Mouse (Mus musculus) midbrain, embryonic 11.5 days (tissue): ENCODE measurements around the gene Zscan20. TPM values are rescaled to one million over a fixed set of nuclear protein-coding genes. Genes with fewer than 3 reads are reported as not detected.
"Not testable (repeated sequence)": the region's sequence is repeated elsewhere in the genome, so short reads cannot be mapped to it uniquely, and the experiment has no call there.

Experiments used
- ATAC-seq: fragments of 200-750 bp; cut with Nextera tagmentation; 2 replicates; pipeline ENCODE4 v1.8.0; 2017; ENCODE audit warnings: moderate TSS enrichment, moderate library complexity; ENCODE audit not compliant: low FRiP score
- DNase-seq: peaks from one replicate; pipeline ENCODE4 v3.0.0; 2015; ENCODE audit warnings: low spot score; ENCODE audit errors: missing footprints
- H3K27ac ChIP-seq: fragments of 300-500 bp; sonication (generic); 2 replicates; pipeline ENCODE4 v1.5.1; 2014; ENCODE audit warnings: low read depth, low read length
- H3K27me3 ChIP-seq: fragments of 300-500 bp; sonication (generic); 2 replicates; pipeline ENCODE4 v1.6.1; 2014; ENCODE audit warnings: mild to moderate bottlenecking, low read length, moderate library complexity, mixed read lengths; ENCODE audit not compliant: control insufficient read depth, insufficient read depth
- H3K36me3 ChIP-seq: fragments of 300-500 bp; sonication (generic); 2 replicates; pipeline ENCODE4 v1.6.1; 2014; ENCODE audit warnings: mild to moderate bottlenecking, low read length, moderate library complexity, mixed read lengths; ENCODE audit not compliant: control insufficient read depth, insufficient read depth
- H3K4me1 ChIP-seq: fragments of 300-500 bp; sonication (generic); 2 replicates; pipeline ENCODE4 v1.6.1; 2014; ENCODE audit warnings: low read length; ENCODE audit not compliant: control insufficient read depth, insufficient read depth
- H3K4me2 ChIP-seq: fragments of 300-500 bp; sonication (generic); 2 replicates; pipeline ENCODE4 v1.6.1; 2014; ENCODE audit warnings: mild to moderate bottlenecking, moderate library complexity
- H3K4me3 ChIP-seq: fragments of 300-500 bp; sonication (generic); 2 replicates; pipeline ENCODE4 v1.5.1; 2014; ENCODE audit warnings: low read depth, low read length
- H3K9ac ChIP-seq: fragments of 300-500 bp; sonication (generic); 2 replicates; pipeline ENCODE4 v1.6.1; 2014; ENCODE audit warnings: low read length
- H3K9me3 ChIP-seq: fragments of 300-500 bp; sonication (generic); 2 replicates; pipeline ENCODE4 v1.6.1; 2016; ENCODE audit warnings: low read length; ENCODE audit not compliant: control insufficient read depth
- WGBS: fragments of 180-500 bp; shearing (Covaris S2); extraction: QIAGEN DNeasy Blood & Tissue Kit; methylation state at CpG from one replicate; pipeline ENCODE4 v1.1.7; 2014; 5-methylcytosine and 5-hydroxymethylcytosine counted together
- polyA plus RNA-seq: library from polyadenylated mRNA; unstranded; fragments of >200 nt; fragmentation: Nextera tagmentation; extraction: Ambion mirVana; gene quantifications from 2 replicates; pipeline ENCODE4 v1.2.1, GENCODE M21; 2014

Gene Zscan20
- polyA plus RNA-seq, 1 experiment from 2014 or later: 3.1 TPM

DNA sequence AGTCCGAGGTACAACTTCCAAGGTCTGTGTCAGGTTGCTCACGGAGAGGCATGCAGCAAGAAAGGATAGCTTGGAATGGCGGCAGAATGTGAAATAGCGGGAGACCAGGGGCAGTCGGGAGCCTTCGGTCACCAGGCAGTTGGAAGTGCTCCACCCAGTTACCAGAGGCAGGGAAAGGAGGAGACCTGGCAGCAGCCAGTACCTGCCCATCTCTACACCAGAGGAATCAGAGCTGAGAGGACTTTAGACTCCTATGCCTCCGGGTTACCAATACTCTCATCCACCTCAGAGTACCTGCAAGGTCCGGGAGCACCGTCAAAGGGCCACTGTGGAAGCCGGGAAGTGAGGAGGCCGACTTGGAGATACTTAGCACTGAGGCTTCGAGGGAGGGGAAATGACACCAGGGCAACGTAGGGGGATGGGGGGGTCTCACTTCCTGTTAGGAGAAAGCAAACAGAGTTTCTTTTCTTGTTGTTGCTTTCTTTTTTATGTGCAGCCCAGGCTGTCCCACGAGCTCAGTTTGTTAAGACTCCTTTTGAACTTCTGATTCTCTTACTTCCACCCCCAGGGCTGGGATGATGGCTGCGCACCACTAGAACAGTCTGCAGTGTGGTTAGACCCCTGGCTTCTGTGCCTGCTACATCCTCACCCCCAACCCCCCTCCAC lies 8.5 kb upstream of the Zscan20 start, which contains the start of gene Tlr12:
Tlr12 (minus strand) TSS at position 374 of the 666 bp plus-strand sequence.
- Histone ChIP-seq H3K4me2 (no peak within 1 kb of the TSS), H3K9me3 (no peaks in the 10 kb centered on the region), H3K27me3 (no peaks in the 10 kb centered on the region), H3K4me1 (no peaks in the 10 kb centered on the region), H3K36me3 (no peaks in the 10 kb centered on the region), H3K9ac (0 out of 2 replicates have a peak within 1 kb of the TSS, but pooled peaks have one; percentile 20), H3K27ac (no peak within 1 kb of the TSS), H3K4me3 (no peak within 1 kb of the TSS)
- DNase-seq: no peak
- 73% methylated on average over 15 of the region's 15 CpGs for WGBS
- no peak for ATAC-seq

DNA sequence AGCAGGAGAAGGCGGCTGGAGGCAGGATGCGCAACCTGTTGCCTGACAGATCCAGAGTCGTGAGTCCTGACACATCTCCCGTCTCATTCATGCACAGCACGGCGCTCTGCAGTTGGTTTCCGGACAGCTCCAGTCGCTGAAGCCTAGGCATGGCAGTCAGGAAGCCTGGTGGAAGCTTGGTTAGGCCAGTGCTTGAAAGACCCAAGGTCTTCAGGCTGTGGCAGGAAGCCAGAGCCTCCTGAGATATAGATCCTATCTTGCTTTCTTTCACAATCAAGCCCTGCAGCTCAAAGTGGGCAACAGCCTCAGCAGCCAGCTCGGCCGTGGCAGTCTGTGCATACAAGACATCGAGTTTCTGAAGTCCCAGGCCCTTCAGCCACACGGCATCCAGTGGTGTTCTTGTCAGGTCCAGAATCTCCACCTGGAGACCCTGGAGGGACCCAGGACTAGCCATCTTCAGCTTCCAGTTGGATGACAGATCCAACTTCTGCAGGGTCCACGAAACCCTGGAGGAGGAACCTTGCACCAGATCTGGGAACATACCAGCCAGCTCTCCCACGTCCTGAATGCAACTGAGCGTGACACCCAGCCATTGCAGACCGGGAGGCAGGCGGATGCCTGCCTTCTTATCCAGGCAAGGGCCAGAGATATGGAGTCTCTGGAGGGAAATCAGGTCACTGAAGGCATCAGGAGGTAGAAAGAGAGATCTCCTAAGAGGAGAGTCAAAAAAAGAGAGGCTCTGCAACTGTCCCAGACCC lies 7.6 kb upstream of the Zscan20 start:
- H3K27ac ChIP-seq: no peak overlapping the region
- no peak overlapping the region for H3K4me2 ChIP-seq
- H3K36me3 ChIP-seq: no peaks in the 10 kb centered on the region
- DNase-seq (no peak), ATAC-seq (no peak)
- no peaks in the 10 kb centered on the region for H3K9me3 ChIP-seq
- no peak overlapping the region for H3K4me3 ChIP-seq
- WGBS: 76% methylated on average over 17 of the region's 17 CpGs
- H3K4me1 ChIP-seq: no peaks in the 10 kb centered on the region
- H3K9ac ChIP-seq: 0 out of 2 replicates have a peak overlapping the region, but pooled peaks have one; percentile 20
- no peaks in the 10 kb centered on the region for H3K27me3 ChIP-seq

DNA sequence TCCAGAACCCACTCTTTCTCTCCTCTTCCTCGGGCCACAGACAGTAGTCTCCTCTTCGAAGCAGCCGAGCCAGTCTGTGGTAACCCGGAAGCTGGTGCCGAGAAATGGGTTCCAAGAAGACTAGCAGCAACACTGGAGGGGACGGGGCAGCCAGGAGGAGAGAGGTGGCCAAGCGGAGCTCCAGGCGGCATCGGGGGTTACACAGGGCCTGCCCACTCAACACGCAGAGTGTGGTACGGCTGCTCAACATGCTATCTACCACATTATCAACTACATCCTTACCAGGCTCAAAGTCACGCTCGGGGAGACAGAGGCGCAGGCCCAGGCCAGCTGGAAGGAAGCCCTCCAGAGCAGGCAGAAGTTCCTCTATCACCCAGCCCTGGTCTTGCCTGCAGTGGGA lies 5.9 kb upstream of the Zscan20 start:
- Histone ChIP-seq H3K4me2 (no peak overlapping the region), H3K36me3 (no peaks in the 10 kb centered on the region), H3K4me1 (peaks cover under 1% of the 10 kb centered on the region; the same call in 1 of the 2 replicates), H3K9me3 (no peaks in the 10 kb centered on the region), H3K9ac (no peak overlapping the region), H3K27ac (no peak overlapping the region), H3K27me3 (no peaks in the 10 kb centered on the region), H3K4me3 (no peak overlapping the region)
- 90% methylated on average over 14 of the region's 14 CpGs for WGBS
- DNase-seq: no peak
- no peak for ATAC-seq

DNA sequence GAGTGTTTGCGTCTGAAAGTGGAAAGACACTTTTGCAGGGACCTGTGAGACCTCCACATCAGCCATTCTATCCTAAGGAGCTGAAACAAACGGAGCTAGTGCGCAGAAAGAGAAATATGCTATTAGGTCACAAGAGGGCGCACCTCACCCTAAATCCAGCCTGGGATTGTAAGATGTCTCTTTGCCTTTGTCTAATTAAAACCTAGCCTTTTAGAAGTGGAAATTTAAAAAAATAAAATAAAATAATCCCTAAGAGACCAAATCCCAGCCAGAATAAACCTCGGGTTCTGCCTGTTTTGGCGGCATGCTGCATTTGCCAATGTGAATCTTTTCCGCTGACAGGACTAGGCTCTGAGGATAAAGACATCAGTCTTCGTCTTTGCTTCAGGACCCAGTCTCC lies 3.4 kb upstream of the Zscan20 start:
- H3K4me3 ChIP-seq: no peak overlapping the region
- H3K9ac ChIP-seq: no peak overlapping the region
- WGBS: 23% methylated on average over 8 of the region's 8 CpGs
- H3K27me3 ChIP-seq: no peaks in the 10 kb centered on the region
- H3K9me3 ChIP-seq: no peaks in the 10 kb centered on the region
- H3K36me3 ChIP-seq: no peaks in the 10 kb centered on the region
- ATAC-seq: no peak
- no peak overlapping the region for H3K4me2 ChIP-seq
- DNase-seq: peak; percentile 96
- H3K4me1 ChIP-seq: peaks cover 11% of the 10 kb centered on the region
- no peak overlapping the region for H3K27ac ChIP-seq

DNA sequence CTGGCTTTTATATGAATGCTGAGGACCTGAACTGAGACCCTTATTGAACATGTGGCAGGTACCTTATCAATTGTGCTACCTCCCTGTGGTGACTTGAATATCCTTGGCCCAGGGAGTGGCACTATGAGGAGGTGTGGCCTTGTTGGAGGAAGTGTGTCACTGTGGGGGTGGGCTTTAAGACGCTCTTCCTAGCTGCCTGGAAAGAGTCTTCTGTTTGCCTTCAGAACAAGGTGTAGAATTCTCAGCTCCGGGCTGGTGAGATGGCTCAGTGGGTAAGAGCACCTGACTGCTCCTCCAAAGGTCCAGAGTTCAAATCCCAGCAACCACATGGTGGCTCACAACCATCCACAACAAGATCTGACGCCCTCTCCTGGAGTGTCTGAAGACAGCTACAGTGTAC lies 1.8 kb upstream of the Zscan20 start:
- DNase-seq, H3K4me3 ChIP-seq, H3K4me2 ChIP-seq, H3K9me3 ChIP-seq, H3K27ac ChIP-seq, H3K27me3 ChIP-seq, ATAC-seq, H3K9ac ChIP-seq, H3K36me3 ChIP-seq: not testable (repeated sequence)
- WGBS: 78% methylated on average over 3 of the region's 3 CpGs
- peaks cover 11% of the 10 kb centered on the region for H3K4me1 ChIP-seq

DNA sequence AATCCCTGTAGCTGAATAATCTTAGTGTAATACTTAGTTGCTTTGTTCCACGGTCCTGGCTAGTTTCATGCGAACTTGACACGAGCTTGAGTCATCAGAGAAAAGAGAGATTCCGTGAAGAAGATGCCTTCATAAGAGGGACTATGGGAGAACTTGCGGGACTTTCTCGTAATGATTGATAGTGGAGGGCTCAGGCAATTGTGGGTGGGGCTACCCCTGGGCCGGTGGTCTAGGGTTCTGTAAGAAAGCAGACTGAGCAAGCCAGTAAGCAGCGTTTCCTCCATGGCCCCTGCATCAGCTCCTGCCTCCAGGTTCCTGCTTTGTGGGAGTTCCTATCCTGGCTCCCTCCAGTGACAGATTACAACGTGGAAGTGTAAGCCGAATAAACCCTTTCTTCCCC lies 808 bp upstream of the Zscan20 start:
- no peak for ATAC-seq
- H3K36me3 ChIP-seq: no peaks in the 10 kb centered on the region

DNA sequence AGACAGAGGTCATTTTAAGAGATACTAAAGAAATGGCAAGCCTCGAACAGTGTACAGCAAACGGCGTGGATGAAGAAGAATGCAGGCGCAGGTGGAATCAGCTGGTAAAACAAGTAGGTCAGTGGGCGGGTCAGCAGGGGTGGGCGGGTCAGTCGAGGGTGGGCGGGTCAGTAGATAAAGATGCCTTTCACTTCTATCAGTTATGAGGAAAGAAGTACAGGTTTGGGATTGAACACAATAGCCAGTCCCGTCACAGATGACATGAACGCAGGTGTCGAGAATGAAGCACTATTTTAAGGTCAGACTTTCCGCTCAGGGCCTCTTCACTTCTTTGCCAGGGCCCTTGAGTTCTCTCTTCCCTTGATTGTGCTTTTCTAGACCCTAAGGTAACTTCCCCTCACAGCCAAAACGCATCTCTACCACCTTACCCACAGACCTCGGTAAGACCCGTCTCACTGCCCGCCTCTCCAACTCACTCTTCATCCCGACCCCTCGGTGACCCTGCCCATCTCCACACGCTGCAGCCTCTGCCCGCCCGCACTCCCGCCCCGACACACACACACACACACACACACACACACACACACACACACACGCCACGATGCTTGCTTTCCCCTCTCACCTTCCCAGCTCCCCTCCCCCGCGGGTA lies 498 bp downstream of the Zscan20 start:
- H3K4me2 ChIP-seq: peak overlapping the region; percentile 72
- 9% methylated on average over 26 of the region's 27 CpGs for WGBS
- no peak overlapping the region for H3K27ac ChIP-seq

More for the DNA sequence above, 808 bp upstream of the Zscan20 start:
- peak overlapping the region; percentile 47 for H3K4me2 ChIP-seq
- peak; percentile 85 for DNase-seq
- H3K4me3 ChIP-seq: peak overlapping the region; percentile 18; the same call in 1 of the 2 replicates
- no peaks in the 10 kb centered on the region for H3K9me3 ChIP-seq
- no peak overlapping the region for H3K27ac ChIP-seq
- H3K4me1 ChIP-seq: peaks cover 11% of the 10 kb centered on the region
- 27% methylated on average over 10 of the region's 10 CpGs for WGBS
- H3K27me3 ChIP-seq: no peaks in the 10 kb centered on the region
- H3K9ac ChIP-seq: no peak overlapping the region

DNA sequence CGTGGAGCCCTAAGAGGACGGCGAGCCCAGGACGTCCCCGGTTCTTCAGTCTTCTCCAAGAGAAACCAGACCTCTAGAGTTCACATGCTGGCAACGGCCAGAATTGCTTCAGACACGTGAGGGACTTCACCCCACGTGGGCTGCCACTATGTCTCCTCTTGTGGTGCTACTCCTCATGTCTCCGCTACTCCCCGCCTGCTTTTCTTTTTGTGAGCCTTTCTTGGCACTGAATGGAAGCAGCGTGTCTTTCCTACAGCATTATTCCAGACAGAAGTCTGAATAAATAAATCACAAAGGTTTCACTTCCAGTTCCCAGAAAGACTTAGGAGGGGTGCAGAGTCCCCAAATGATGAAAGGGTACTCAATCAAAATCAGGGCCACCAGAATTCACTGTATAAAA lies 2.2 kb downstream of the Zscan20 start:
- Histone ChIP-seq H3K27ac (no peak overlapping the region), H3K4me3 (no peak overlapping the region), H3K4me2 (no peak overlapping the region), H3K9me3 (no peaks in the 10 kb centered on the region), H3K36me3 (peaks cover 8% of the 10 kb centered on the region; the same call in 1 of the 2 replicates), H3K4me1 (peaks cover 11% of the 10 kb centered on the region), H3K27me3 (no peaks in the 10 kb centered on the region), H3K9ac (no peak overlapping the region)
- WGBS: 89% methylated on average over 11 of the region's 11 CpGs
- no peak for ATAC-seq
- DNase-seq: no peak

More for the DNA sequence above, 498 bp downstream of the Zscan20 start:
- no peaks in the 10 kb centered on the region for H3K36me3 ChIP-seq
- DNase-seq (no peak), ATAC-seq (peak; percentile 74)
- no peaks in the 10 kb centered on the region for H3K9me3 ChIP-seq
- H3K4me3 ChIP-seq: peak overlapping the region; percentile 58
- no peaks in the 10 kb centered on the region for H3K27me3 ChIP-seq
- H3K4me1 ChIP-seq: peaks cover 11% of the 10 kb centered on the region
- peak overlapping the region; percentile 71 for H3K9ac ChIP-seq

DNA sequence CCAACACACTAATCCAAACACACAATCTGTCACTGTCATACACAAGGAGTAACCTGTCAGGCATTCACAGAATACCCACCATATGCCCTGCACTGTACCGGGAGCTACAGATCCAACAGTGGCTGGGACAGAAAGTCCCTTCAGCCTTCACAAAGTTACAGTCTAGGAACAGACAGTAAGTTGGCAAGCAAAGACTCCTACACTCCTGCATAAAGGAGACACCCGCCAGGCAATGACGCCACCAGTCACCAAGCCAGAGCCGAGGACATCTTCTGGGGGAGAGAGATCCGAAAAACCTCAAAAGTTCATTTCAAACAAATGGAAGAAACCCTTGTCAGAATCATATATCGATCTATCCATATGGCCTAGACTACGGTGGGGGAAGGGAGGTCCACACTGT lies 3.3 kb downstream of the Zscan20 start:
- peaks cover 8% of the 10 kb centered on the region; the same call in 1 of the 2 replicates for H3K36me3 ChIP-seq
- H3K9ac ChIP-seq: no peak overlapping the region
- 95% methylated on average over 7 of the region's 7 CpGs for WGBS
- H3K4me1 ChIP-seq: peaks cover 11% of the 10 kb centered on the region
- no peak overlapping the region for H3K4me3 ChIP-seq
- no peak overlapping the region for H3K27ac ChIP-seq
- H3K9me3 ChIP-seq: no peaks in the 10 kb centered on the region
- DNase-seq: no peak
- no peak for ATAC-seq
- no peaks in the 10 kb centered on the region for H3K27me3 ChIP-seq
- no peak overlapping the region for H3K4me2 ChIP-seq
